Mouse (Mus musculus) hindbrain, embryonic 14.5 days (tissue): ENCODE results near the gene Selenbp2. TPM values are rescaled to one million over a fixed set of nuclear protein-coding genes. Genes with fewer than 3 reads are reported as not detected.
"Not testable (repeated sequence)": the region's sequence is repeated elsewhere in the genome, so short reads cannot be mapped to it uniquely, and the experiment has no call there.

Source experiments
- ATAC-seq: fragments of 200-750 bp; cut with Nextera tagmentation; 2 replicates; pipeline ENCODE4 v1.8.0; 2017; ENCODE audit warnings: moderate number of reproducible peaks, mild to moderate bottlenecking, moderate TSS enrichment, moderate library complexity; ENCODE audit not compliant: low FRiP score
- DNase-seq: peaks from one replicate; pipeline ENCODE4 v3.0.0-alpha.2; 2015; ENCODE audit warnings: low spot score
- H3K27ac ChIP-seq: fragments of 300-500 bp; sonication (generic); 2 replicates; pipeline ENCODE4 v1.5.1; 2014; ENCODE audit warnings: mild to moderate bottlenecking, moderate library complexity
- H3K27me3 ChIP-seq: fragments of 300-500 bp; sonication (generic); 2 replicates; pipeline ENCODE4 v1.6.1; 2014; ENCODE audit warnings: mild to moderate bottlenecking, low read length, mixed read lengths; ENCODE audit not compliant: control insufficient read depth, insufficient read depth
- H3K36me3 ChIP-seq: fragments of 300-500 bp; sonication (generic); replicated peaks from 2 replicates; pipeline ENCODE4 v1.6.1; 2014; ENCODE audit not compliant: control insufficient read depth, insufficient read depth
- H3K4me1 ChIP-seq: fragments of 300-500 bp; sonication (generic); replicated peaks from 2 replicates; pipeline ENCODE4 v1.6.1; 2014; ENCODE audit warnings: antibody characterized with exemption, low read length, mixed read lengths; ENCODE audit not compliant: control insufficient read depth, insufficient read depth
- H3K4me2 ChIP-seq: fragments of 300-500 bp; sonication (generic); replicated peaks from 2 replicates; pipeline ENCODE4 v1.6.1; 2014; ENCODE audit warnings: mild to moderate bottlenecking, moderate library complexity
- H3K4me3 ChIP-seq: fragments of 300-500 bp; sonication (generic); replicated peaks from 2 replicates; pipeline ENCODE4 v1.5.1; 2014; ENCODE audit warnings: mild to moderate bottlenecking, low read length
- H3K9ac ChIP-seq: fragments of 300-500 bp; sonication (generic); 2 replicates; pipeline ENCODE4 v1.6.1; 2014
- H3K9me3 ChIP-seq: fragments of 300-500 bp; sonication (generic); 2 replicates; pipeline ENCODE4 v1.6.1; 2016; ENCODE audit warnings: low read length; ENCODE audit not compliant: control insufficient read depth
- WGBS: fragments of 180-500 bp; shearing (Covaris S2); extraction: QIAGEN DNeasy Blood & Tissue Kit; methylation state at CpG from one replicate; pipeline ENCODE4 v1.1.7; 2014; 5-methylcytosine and 5-hydroxymethylcytosine counted together
- polyA plus RNA-seq: library from polyadenylated mRNA; unstranded; fragments of >200 nt; fragmentation: Nextera tagmentation; extraction: Ambion mirVana; gene quantifications from 2 replicates; pipeline ENCODE4 v1.2.1, GENCODE M21; 2014

The Selenbp2 gene
- polyA plus RNA-seq = 0.56 TPM in 1 of 2 replicates, not detected in the other

- no peak for ATAC-seq
- Histone ChIP-seq H3K4me1 (no peaks in the 10 kb centered on the region), H3K9me3 (no peaks in the 10 kb centered on the region), H3K9ac (no peak within 1 kb of the TSS), H3K27me3 (no peaks in the 10 kb centered on the region), H3K4me3 (no peak within 1 kb of the TSS), H3K4me2 (no peak within 1 kb of the TSS), H3K36me3 (no peaks in the 10 kb centered on the region), H3K27ac (no peak within 1 kb of the TSS)
- DNase-seq = no peak
- 80% methylated on average over 5 of the region's 5 CpGs for WGBS
Measured at GRCm38 (mm10) chr3:94693329-94693825, at the start of gene Selenbp2. Gene Selenbp2, plus strand, starts transcription at chr3:94693556.

- no peaks in the 10 kb centered on the region; the same call in 1 of the 2 replicates for H3K4me1 ChIP-seq
- no peak overlapping the region for H3K4me2 ChIP-seq
- H3K9me3 ChIP-seq = no peaks in the 10 kb centered on the region
- no peak for ATAC-seq
- H3K36me3 ChIP-seq = no peaks in the 10 kb centered on the region
- no peak overlapping the region for H3K9ac ChIP-seq
- DNase-seq = no peak
- H3K4me3 ChIP-seq = no peak overlapping the region
- 58% methylated on average over 6 of the region's 6 CpGs for WGBS
- H3K27ac ChIP-seq = no peak overlapping the region
- no peaks in the 10 kb centered on the region for H3K27me3 ChIP-seq
Measured at GRCm38 (mm10) chr3:94648755-94649590, 44.4 kb upstream of the Selenbp2 start.

GRCm38 (mm10) chr3:94650409-94650808 is 42.9 kb upstream of the Selenbp2 start:
- 88% methylated on average over 7 of the region's 7 CpGs for WGBS
- Histone ChIP-seq H3K27ac (no peak overlapping the region), H3K9ac (no peak overlapping the region), H3K4me2 (no peak overlapping the region), H3K4me1 (no peaks in the 10 kb centered on the region; the same call in 1 of the 2 replicates), H3K36me3 (no peaks in the 10 kb centered on the region), H3K27me3 (no peaks in the 10 kb centered on the region), H3K4me3 (no peak overlapping the region), H3K9me3 (no peaks in the 10 kb centered on the region)
- ATAC-seq (no peak), DNase-seq (no peak)

- ATAC-seq = not testable (repeated sequence)
Measured at GRCm38 (mm10) chr3:94653967-94654366, 39.4 kb upstream of the Selenbp2 start.

GRCm38 (mm10) chr3:94657852-94658739 is 35.3 kb upstream of the Selenbp2 start:
- DNase-seq, ATAC-seq, H3K4me1 ChIP-seq, H3K9ac ChIP-seq, H3K27ac ChIP-seq, H3K36me3 ChIP-seq, H3K9me3 ChIP-seq, H3K27me3 ChIP-seq: not testable (repeated sequence)
- H3K4me3 ChIP-seq = peak overlapping the region; percentile 36
- 3% methylated on average over 22 of the region's 47 CpGs for WGBS
- peak overlapping the region; percentile 55 for H3K4me2 ChIP-seq

More at GRCm38 (mm10) chr3:94653967-94654366, 39.4 kb upstream of the Selenbp2 start:
- H3K9me3 ChIP-seq, H3K36me3 ChIP-seq, H3K27ac ChIP-seq, H3K27me3 ChIP-seq, H3K9ac ChIP-seq, H3K4me3 ChIP-seq, DNase-seq, H3K4me1 ChIP-seq, H3K4me2 ChIP-seq: not testable (repeated sequence)
- WGBS = 83% methylated on average over 1 of the region's 1 CpGs

- H3K4me2 ChIP-seq = peak within 1 kb of the TSS; percentile 55
- H3K27me3 ChIP-seq, H3K36me3 ChIP-seq, H3K9me3 ChIP-seq, H3K27ac ChIP-seq, DNase-seq, H3K9ac ChIP-seq, H3K4me1 ChIP-seq: not testable (repeated sequence)
- 0% methylated on average over 19 of the region's 33 CpGs for WGBS
- peak; percentile 92 for ATAC-seq
- H3K4me3 ChIP-seq = peak within 1 kb of the TSS; percentile 36
Measured at GRCm38 (mm10) chr3:94658740-94659095, 34.6 kb upstream of the Selenbp2 start, which contains the start of gene Tuft1. Gene Tuft1, minus strand, starts transcription at chr3:94658872.

GRCm38 (mm10) chr3:94659142-94659748 is 34.1 kb upstream of the Selenbp2 start:
- H3K27me3 ChIP-seq, H3K9ac ChIP-seq, DNase-seq, H3K36me3 ChIP-seq, H3K4me1 ChIP-seq, H3K9me3 ChIP-seq, H3K27ac ChIP-seq: not testable (repeated sequence)
- H3K4me3 ChIP-seq = peak overlapping the region; percentile 19
- ATAC-seq = peak; percentile 51
- H3K4me2 ChIP-seq = peak overlapping the region; percentile 41
- 38% methylated on average over 7 of the region's 10 CpGs for WGBS

GRCm38 (mm10) chr3:94660841-94661240 is 32.5 kb upstream of the Selenbp2 start:
- not testable (repeated sequence) for H3K4me1 ChIP-seq, H3K36me3 ChIP-seq, H3K27ac ChIP-seq, H3K9ac ChIP-seq, H3K9me3 ChIP-seq, H3K27me3 ChIP-seq, H3K4me2 ChIP-seq, ATAC-seq, H3K4me3 ChIP-seq, DNase-seq
- WGBS = 90% methylated on average over 2 of the region's 2 CpGs
